Mouse (Mus musculus): Measurements from ENCODE around the gene Pitpnm1. TPM values are rescaled to one million over a fixed set of nuclear protein-coding genes. Genes with fewer than 3 reads are reported as not detected.
"Not testable (repeated sequence)": the region's sequence is repeated elsewhere in the genome, so short reads cannot be mapped to it uniquely, and the experiment has no call there.

The Pitpnm1 gene
- polyA plus RNA-seq, 1 experiment = 358 TPM

DNA sequence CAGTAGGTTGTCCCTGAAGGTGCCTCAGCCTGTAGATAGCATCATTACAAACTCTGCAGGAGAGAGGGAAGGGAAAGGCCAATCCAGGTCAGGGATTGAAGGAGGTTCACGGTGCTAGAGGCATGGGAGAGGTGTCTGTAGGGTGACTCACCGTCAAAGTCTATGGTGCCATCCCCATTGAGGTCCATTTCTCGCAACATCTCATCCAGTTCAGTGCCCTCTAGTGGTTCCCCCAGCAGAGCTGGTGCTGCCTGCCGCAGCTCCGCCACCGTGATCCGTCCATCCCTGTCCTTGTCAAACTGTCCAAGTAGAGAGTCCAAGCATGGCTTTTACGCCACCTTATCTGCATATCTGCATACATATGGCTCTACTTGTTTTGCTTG lies 36.2 kb downstream of the Pitpnm1 start:
- H3K27ac ChIP-seq (ENCODE audit: insufficient read depth, low read length) = peak overlapping the region; percentile 55
- not testable (repeated sequence) for H3K27me3 ChIP-seq (ENCODE audit: control insufficient read depth, insufficient read depth, low read length); H3K4me3 ChIP-seq (ENCODE audit: extremely low read depth, insufficient read depth, insufficient read length); DNase-seq (ENCODE audit: low read depth in 1 of 2, low spot score in 2 of 2)
- peak; percentile 38; the same call in 1 of the 2 replicates for TF ChIP-seq CTCF (IDR thresholded peaks at IDR 0.05; ENCODE audit: extremely low read depth, insufficient read depth, insufficient read length, insufficient replicate concordance)
- WGBS = 21% methylated on average over 8 of the region's 8 CpGs
- H3K36me3 ChIP-seq (ENCODE audit: control insufficient read depth, insufficient read depth, low read length) = peaks cover 18% of the 10 kb centered on the region
- peaks cover 26% of the 10 kb centered on the region for H3K4me1 ChIP-seq (ENCODE audit: control insufficient read depth, insufficient read depth, insufficient read length)

DNA sequence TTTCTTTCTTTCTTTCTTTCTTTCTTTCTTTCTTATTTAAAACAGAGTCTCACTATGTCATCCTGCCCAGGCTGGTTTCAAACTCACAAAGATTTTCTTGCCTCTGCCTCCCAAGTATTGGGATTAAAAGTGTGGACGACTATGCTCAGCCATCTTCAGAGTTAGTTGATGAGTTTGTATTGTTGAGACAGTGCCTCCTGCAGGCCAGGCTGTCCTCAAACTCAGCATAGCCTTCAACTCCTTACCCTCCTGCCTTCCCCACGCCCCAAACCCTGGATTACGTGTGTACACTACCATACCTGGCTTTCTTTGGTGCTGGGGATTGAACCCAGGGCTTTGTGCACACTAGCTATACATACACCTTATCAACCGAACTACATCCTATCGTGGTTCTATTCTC lies 36.7 kb downstream of the Pitpnm1 start:
- no peak overlapping the region for H3K4me3 ChIP-seq (ENCODE audit: extremely low read depth, insufficient read depth, insufficient read length)
- no peak for DNase-seq (ENCODE audit: low read depth in 1 of 2, low spot score in 2 of 2)
- H3K27me3 ChIP-seq (ENCODE audit: control insufficient read depth, insufficient read depth, low read length) = no peaks in the 10 kb centered on the region
- peaks cover 13% of the 10 kb centered on the region for H3K36me3 ChIP-seq (ENCODE audit: control insufficient read depth, insufficient read depth, low read length)
- H3K27ac ChIP-seq (ENCODE audit: insufficient read depth, low read length) = peak overlapping the region; percentile 19; the same call in 1 of the 2 replicates
- peaks cover 26% of the 10 kb centered on the region for H3K4me1 ChIP-seq (ENCODE audit: control insufficient read depth, insufficient read depth, insufficient read length)
- TF ChIP-seq CTCF (IDR thresholded peaks at IDR 0.05; ENCODE audit: extremely low read depth, insufficient read depth, insufficient read length, insufficient replicate concordance) = no peak
- no peak for TF ChIP-seq POLR2A (IDR thresholded peaks at IDR 0.05; ENCODE audit: low read depth, low read length)
- WGBS = 86% methylated on average over 5 of the region's 5 CpGs

DNA sequence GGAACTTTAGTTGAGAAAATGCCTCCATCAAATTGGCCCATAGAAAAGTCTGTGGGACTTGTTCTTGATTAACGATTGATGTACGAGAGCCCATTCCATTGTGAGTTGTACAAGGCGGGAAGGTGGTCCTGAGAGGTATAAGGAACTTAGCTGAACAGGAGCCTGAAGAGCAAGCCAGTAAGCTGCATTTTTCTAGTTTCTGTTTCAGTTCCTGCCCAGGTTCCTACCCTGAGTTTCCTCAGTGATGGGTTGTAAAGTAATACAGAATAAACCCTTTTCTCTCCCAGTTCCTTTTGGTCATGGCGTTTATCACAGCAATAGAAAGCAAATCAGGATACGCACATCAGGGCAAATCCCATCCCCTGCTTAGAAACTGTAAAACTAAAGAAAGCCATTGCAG lies 38.1 kb downstream of the Pitpnm1 start:
- Histone ChIP-seq H3K27me3 (ENCODE audit: control insufficient read depth, insufficient read depth, low read length) (no peaks in the 10 kb centered on the region), H3K4me3 (ENCODE audit: extremely low read depth, insufficient read depth, insufficient read length) (no peak overlapping the region), H3K36me3 (ENCODE audit: control insufficient read depth, insufficient read depth, low read length) (peaks cover 4% of the 10 kb centered on the region), H3K27ac (ENCODE audit: insufficient read depth, low read length) (peak overlapping the region; percentile 65), H3K4me1 (ENCODE audit: control insufficient read depth, insufficient read depth, insufficient read length) (peaks cover 29% of the 10 kb centered on the region)
- 44% methylated on average over 5 of the region's 5 CpGs for WGBS
- DNase-seq (ENCODE audit: low read depth in 1 of 2, low spot score in 2 of 2) = no peak
- TF ChIP-seq POLR2A (IDR thresholded peaks at IDR 0.05; ENCODE audit: low read depth, low read length) = no peak

DNA sequence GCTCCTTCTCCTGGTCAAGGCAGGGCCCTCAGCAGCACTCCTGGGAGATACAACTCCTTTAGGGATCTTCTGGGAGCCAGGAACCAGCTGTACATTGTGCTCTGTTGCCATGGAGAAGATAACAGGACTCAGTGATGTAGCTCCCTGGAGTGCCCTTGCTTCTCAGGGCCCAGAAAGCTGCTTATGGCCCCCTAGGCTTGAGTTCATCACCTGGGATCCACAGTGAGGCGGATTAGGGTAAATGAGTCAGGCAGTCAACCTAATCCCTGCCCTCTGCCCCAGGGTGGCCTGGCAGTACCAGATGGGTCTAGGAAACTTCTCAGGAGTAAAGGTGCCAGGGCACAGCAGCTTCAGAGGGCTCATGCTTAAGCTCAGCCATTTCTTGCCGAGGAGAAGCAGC lies 39.6 kb downstream of the Pitpnm1 start, which contains the start of gene Gpr152:
Gpr152 (plus strand) TSS at position 342 of the 400 bp plus-strand sequence.
- Histone ChIP-seq H3K27ac (ENCODE audit: insufficient read depth, low read length) (peak within 1 kb of the TSS; percentile 65), H3K36me3 (ENCODE audit: control insufficient read depth, insufficient read depth, low read length) (no peaks in the 10 kb centered on the region), H3K4me3 (ENCODE audit: extremely low read depth, insufficient read depth, insufficient read length) (no peak within 1 kb of the TSS), H3K27me3 (ENCODE audit: control insufficient read depth, insufficient read depth, low read length) (no peaks in the 10 kb centered on the region), H3K4me1 (ENCODE audit: control insufficient read depth, insufficient read depth, insufficient read length) (peaks cover 43% of the 10 kb centered on the region)
- no peak for TF ChIP-seq CTCF (IDR thresholded peaks at IDR 0.05; ENCODE audit: extremely low read depth, insufficient read depth, insufficient read length, insufficient replicate concordance)
- DNase-seq (ENCODE audit: low read depth in 1 of 2, low spot score in 2 of 2) = no peak
- WGBS = 91% methylated on average over 2 of the region's 2 CpGs

DNA sequence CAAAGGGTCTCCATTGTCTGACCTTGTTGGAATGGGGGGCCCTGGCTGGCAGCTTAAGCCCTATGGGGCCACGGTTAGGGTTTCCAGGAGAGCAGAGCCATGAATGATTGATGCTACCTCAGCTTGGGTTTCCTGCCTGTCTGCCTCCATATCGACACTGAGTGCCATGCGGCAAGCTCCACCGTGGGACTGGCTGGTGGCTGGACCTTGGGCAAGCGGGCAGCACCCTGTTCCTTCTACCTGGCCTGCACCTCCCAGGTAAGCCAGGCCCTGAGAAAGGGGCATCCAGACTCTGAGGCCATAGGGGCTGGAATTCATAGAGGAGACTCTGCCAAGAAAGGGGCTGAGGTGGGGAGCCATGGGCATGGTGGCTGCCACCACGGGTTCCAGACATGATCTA lies 40.3 kb downstream of the Pitpnm1 start:
- Histone ChIP-seq H3K36me3 (ENCODE audit: control insufficient read depth, insufficient read depth, low read length) (no peaks in the 10 kb centered on the region), H3K4me1 (ENCODE audit: control insufficient read depth, insufficient read depth, insufficient read length) (peaks cover 43% of the 10 kb centered on the region), H3K4me3 (ENCODE audit: extremely low read depth, insufficient read depth, insufficient read length) (no peak overlapping the region), H3K27me3 (ENCODE audit: control insufficient read depth, insufficient read depth, low read length) (no peaks in the 10 kb centered on the region), H3K27ac (ENCODE audit: insufficient read depth, low read length) (no peak overlapping the region)
- TF ChIP-seq CTCF (IDR thresholded peaks at IDR 0.05; ENCODE audit: extremely low read depth, insufficient read depth, insufficient read length, insufficient replicate concordance) = no peak
- no peak for TF ChIP-seq POLR2A (IDR thresholded peaks at IDR 0.05; ENCODE audit: low read depth, low read length)
- no peak for DNase-seq (ENCODE audit: low read depth in 1 of 2, low spot score in 2 of 2)
- WGBS = 79% methylated on average over 6 of the region's 6 CpGs

DNA sequence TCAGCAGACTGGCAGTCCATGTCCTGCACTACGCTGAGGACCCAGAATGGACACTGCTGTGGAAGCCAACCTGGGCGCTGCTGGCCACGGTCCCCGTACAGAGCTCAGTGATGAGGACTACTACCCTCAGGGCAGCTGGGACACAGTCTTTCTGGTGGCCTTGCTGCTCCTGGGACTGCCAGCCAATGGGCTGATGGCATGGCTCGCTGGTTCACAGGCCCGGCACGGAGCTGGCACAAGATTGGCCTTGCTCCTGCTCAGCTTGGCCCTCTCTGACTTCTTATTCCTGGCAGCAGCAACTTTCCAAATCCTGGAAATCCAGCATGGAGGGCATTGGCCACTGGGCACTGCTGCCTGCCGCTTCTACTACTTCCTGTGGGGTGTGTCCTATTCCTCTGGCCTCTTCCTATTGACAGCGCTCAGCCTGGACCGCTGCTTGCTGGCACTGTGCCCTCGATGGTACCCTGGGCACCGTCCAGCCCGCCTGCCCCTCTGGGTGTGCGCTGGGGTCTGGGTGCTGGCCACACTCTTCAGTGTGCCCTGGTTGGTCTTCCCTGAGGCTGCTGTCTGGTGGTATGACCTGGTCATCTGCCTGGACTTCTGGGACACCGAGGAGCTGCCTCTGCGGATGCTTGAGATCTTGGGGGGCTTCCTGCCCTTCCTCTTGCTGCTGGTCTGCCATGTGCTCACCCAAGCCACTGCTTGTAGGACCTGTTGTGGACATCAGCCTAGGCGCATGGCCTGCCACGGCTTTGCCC lies 42.8 kb downstream of the Pitpnm1 start:
- DNase-seq (ENCODE audit: low read depth in 1 of 2, low spot score in 2 of 2) = no peak
- Histone ChIP-seq H3K27me3 (ENCODE audit: control insufficient read depth, insufficient read depth, low read length) (no peaks in the 10 kb centered on the region), H3K4me3 (ENCODE audit: extremely low read depth, insufficient read depth, insufficient read length) (no peak overlapping the region), H3K36me3 (ENCODE audit: control insufficient read depth, insufficient read depth, low read length) (no peaks in the 10 kb centered on the region), H3K27ac (ENCODE audit: insufficient read depth, low read length) (0 out of 2 replicates have a peak overlapping the region, but pooled peaks have one; percentile 2), H3K4me1 (ENCODE audit: control insufficient read depth, insufficient read depth, insufficient read length) (peaks cover 54% of the 10 kb centered on the region)
- WGBS = 90% methylated on average over 18 of the region's 18 CpGs
- no peak for TF ChIP-seq CTCF (IDR thresholded peaks at IDR 0.05; ENCODE audit: extremely low read depth, insufficient read depth, insufficient read length, insufficient replicate concordance)
- no peak for TF ChIP-seq POLR2A (IDR thresholded peaks at IDR 0.05; ENCODE audit: low read depth, low read length)

DNA sequence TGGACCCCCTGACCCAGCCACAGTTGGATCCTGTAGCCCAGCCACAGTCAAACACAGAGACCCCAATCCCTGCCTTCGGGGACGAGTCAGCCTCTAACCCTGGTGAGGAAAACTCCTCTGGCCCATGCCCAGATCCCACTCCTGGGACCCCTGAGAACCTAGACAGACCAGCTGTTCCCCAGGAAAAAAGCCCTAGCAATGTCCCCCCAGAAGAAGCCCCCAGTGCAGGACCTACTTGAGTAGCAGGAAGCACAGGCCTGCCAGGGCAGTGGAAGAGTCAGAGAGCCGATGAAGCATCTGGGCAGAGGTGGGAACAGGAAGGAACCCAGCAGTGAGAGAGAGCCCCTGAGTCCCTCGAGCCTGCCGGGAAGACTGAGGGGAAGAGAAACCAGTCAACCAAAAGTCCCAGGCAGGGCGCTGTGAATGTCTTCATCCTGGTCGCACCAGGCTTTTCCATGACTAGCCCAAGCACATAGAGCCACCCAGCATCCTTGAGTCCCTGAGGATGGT lies 44.0 kb downstream of the Pitpnm1 start, which contains the start of gene Cabp4:
Cabp4 (minus strand) TSS at position 275 of the 510 bp plus-strand sequence.
- H3K27ac ChIP-seq (ENCODE audit: insufficient read depth, low read length) = peak within 1 kb of the TSS; percentile 77
- no peaks in the 10 kb centered on the region for H3K27me3 ChIP-seq (ENCODE audit: control insufficient read depth, insufficient read depth, low read length)
- no peak within 1 kb of the TSS for H3K4me3 ChIP-seq (ENCODE audit: extremely low read depth, insufficient read depth, insufficient read length)
- 41% methylated on average over 7 of the region's 7 CpGs for whole genome bisulfite sequencing
- DNase-seq (ENCODE audit: low read depth in 1 of 2, low spot score in 2 of 2) = no peak
- no peaks in the 10 kb centered on the region for H3K36me3 ChIP-seq (ENCODE audit: control insufficient read depth, insufficient read depth, low read length)
- H3K4me1 ChIP-seq (ENCODE audit: control insufficient read depth, insufficient read depth, insufficient read length) = peaks cover 48% of the 10 kb centered on the region
- TF ChIP-seq CTCF (IDR thresholded peaks at IDR 0.05; ENCODE audit: extremely low read depth, insufficient read depth, insufficient read length, insufficient replicate concordance) = no peak
- TF ChIP-seq POLR2A (IDR thresholded peaks at IDR 0.05; ENCODE audit: low read depth, low read length) = no peak
